Mouse (Mus musculus) skeletal muscle tissue, adult 2 months (tissue): ENCODE data around the gene Slc5a10.

Source experiments
- DNase-seq: peaks from one replicate; pipeline ENCODE4 v3.0.0-alpha.2; 2012; ENCODE audit warnings: low read depth, low spot score

Gene Slc5a10

GRCm38 (mm10) chr11:61705581-61705980 is 15.0 kb downstream of the Slc5a10 start:
- DNase-seq: no peak

GRCm38 (mm10) chr11:61702494-61702893 is 18.1 kb downstream of the Slc5a10 start:
- DNase-seq: no peak

- no peak for DNase-seq
Measured at GRCm38 (mm10) chr11:61701696-61702095, 18.9 kb downstream of the Slc5a10 start.

- no peak for DNase-seq
Measured at GRCm38 (mm10) chr11:61699933-61700332, 20.7 kb downstream of the Slc5a10 start.

GRCm38 (mm10) chr11:61699460-61699859 is 21.2 kb downstream of the Slc5a10 start:
- no peak for DNase-seq

- DNase-seq: no peak
Measured at GRCm38 (mm10) chr11:61698852-61699251, 21.8 kb downstream of the Slc5a10 start.

GRCm38 (mm10) chr11:61692996-61693395 is 27.6 kb downstream of the Slc5a10 start:
- DNase-seq: no peak

GRCm38 (mm10) chr11:61687595-61687994 is 33.0 kb downstream of the Slc5a10 start:
- no peak for DNase-seq

- DNase-seq: no peak
Measured at GRCm38 (mm10) chr11:61686906-61687453, 33.6 kb downstream of the Slc5a10 start.

- no peak for DNase-seq
Measured at GRCm38 (mm10) chr11:61686141-61686540, 34.5 kb downstream of the Slc5a10 start.

- no peak for DNase-seq
Measured at GRCm38 (mm10) chr11:61685119-61685725, 35.4 kb downstream of the Slc5a10 start.

GRCm38 (mm10) chr11:61683907-61684731 is 36.5 kb downstream of the Slc5a10 start, which contains the start of gene Fam83g:
Gene Fam83g, plus strand, starts transcription at chr11:61684091.
- no peak for DNase-seq

GRCm38 (mm10) chr11:61679091-61679866 is 41.3 kb downstream of the Slc5a10 start:
- DNase-seq: no peak

GRCm38 (mm10) chr11:61677709-61678108 is 42.9 kb downstream of the Slc5a10 start:
- DNase-seq: no peak

- no peak for DNase-seq
Measured at GRCm38 (mm10) chr11:61676216-61676854, 44.3 kb downstream of the Slc5a10 start.

- DNase-seq: no peak
Measured at GRCm38 (mm10) chr11:61675332-61675731, 45.3 kb downstream of the Slc5a10 start.

GRCm38 (mm10) chr11:61674839-61675159 is 45.8 kb downstream of the Slc5a10 start:
- no peak for DNase-seq

- no peak for DNase-seq
Measured at GRCm38 (mm10) chr11:61674151-61674838, 46.3 kb downstream of the Slc5a10 start.

- peak; percentile 16 for DNase-seq
Measured at GRCm38 (mm10) chr11:61673686-61674085, 46.9 kb downstream of the Slc5a10 start.

- no peak for DNase-seq
Measured at GRCm38 (mm10) chr11:61671781-61672383, 48.7 kb downstream of the Slc5a10 start.
